Mouse (Mus musculus) urinary bladder, adult 2 months (tissue): Measurements from ENCODE around the gene Hbb-bt. TPM values are rescaled to one million over a fixed set of nuclear protein-coding genes. Genes with fewer than 3 reads are reported as not detected.
"Not testable (repeated sequence)": the region's sequence is repeated elsewhere in the genome, so short reads cannot be mapped to it uniquely, and the experiment has no call there.

Source experiments
- DNase-seq: peaks from one replicate; pipeline ENCODE4 v3.0.0; 2022; ENCODE audit warnings: low spot score
- polyA plus RNA-seq: library from polyadenylated mRNA; depleted of rRNA; stranded (reverse); fragments of >200 nt; gene quantifications from 2 replicates; pipeline ENCODE4 v1.2.3, GENCODE M21; 2012; rRNA removed

Gene Hbb-bt
- 33.8 and 35.3 TPM in 2 replicates for polyA plus RNA-seq

- no peak for DNase-seq
These were observed at the start of gene Hbb-bt for GRCm38 (mm10) chr7:103813766-103814165. Gene Hbb-bt, minus strand, starts transcription at chr7:103813996.

DNA sequence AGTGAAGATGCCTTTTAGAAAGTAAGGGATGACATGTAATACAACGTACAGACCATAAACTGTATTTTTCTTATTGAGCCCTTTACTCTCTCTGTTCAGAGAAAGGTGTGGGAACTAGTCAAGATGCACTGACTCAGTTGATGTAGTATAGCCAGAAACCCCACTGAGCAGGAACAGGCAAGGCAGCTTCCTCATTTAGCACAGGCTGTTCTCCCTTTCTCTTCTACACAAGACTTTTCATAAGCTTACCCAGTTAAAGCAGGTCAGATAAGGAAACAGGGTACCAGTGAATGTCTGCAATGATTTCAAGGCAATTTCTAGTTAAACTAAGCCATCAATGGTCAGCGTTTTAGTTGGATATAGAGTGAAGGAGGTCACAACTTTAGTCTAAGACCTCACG lies 47.7 kb upstream of the Hbb-bt start:
- DNase-seq: no peak

- DNase-seq: no peak
These were observed 47.1 kb upstream of the Hbb-bt start for GRCm38 (mm10) chr7:103860855-103861254.

- no peak for DNase-seq
These were observed 45.3 kb upstream of the Hbb-bt start for GRCm38 (mm10) chr7:103859076-103859475.

DNA sequence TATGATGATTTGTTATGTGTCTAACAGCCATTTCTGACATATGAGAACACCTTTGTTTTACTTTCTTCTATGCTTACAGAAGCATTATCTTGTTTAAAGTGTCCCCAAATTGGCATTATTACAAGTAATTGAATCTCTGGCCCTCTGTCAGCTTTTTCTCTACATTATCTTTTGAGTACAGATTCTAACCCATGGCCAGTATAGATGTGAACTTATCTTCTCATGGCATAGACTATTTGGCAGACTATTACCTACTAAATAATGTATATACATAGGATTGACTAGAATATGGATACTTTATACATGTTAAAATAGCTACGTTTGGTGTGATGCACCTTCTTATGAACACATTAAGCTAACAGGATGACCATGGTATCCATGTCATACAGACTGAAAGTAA lies 40.9 kb upstream of the Hbb-bt start:
- no peak for DNase-seq

DNA sequence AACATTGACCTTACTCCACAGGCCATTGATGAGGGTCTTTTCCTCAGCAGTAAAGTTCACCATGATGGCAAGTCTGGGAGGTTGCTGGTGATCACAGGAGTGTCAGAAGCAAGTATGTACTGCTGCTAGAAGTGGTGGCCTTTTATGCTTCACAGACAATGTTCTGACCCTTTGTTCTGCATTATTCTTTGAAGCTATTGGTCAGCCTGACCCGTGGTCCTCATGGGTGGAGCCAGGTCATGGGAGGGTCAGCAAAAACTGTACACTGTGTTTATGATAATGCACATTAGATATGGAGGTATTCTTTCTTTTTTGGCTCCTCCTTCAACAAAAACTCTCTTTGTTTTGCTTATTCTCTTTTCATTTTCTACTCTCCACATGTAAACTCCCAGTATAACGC lies 39.3 kb upstream of the Hbb-bt start, which contains the start of gene Hbb-y:
Gene Hbb-y (minus strand): TSS at position 127 of the 400 bp plus-strand sequence.
- no peak for DNase-seq

DNA sequence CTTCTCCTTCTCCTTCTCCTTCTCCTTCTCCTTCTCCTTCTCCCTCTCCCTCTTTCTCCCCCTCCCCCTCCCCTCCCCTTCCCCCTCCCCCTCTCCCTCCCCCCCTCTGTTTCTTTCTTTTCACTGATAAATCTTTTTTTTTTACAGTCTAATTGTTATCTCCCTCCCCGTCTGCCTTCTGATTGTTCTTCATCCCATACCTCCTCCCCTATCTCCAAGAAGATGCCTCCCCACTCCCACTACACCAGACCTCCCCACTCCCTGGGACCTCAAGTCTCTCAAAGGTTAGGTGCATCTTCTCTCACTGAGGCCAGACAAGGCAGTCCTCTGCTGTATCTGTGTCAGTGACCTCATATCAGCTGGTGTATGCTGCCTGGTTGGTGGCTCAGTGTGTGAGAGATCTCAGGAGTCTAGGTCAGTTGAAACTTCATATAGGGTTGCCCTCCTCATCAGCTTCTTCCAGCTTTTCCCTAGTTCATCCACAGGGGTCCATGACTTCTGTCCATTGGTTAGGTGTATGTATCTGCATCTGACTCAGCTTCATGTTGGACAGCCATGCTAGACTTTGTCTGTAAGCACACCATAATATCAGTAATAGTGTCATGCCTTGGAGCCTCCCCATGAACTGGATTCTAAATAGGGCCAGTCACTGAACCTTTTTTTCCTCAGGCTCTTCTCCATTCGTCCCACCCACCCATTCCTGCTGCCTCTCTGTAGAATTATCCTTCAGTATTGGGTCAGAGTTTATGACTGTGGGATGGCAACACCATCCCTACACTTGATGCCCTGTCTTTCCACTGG lies 30.9 kb upstream of the Hbb-bt start:
- no peak for DNase-seq

DNA sequence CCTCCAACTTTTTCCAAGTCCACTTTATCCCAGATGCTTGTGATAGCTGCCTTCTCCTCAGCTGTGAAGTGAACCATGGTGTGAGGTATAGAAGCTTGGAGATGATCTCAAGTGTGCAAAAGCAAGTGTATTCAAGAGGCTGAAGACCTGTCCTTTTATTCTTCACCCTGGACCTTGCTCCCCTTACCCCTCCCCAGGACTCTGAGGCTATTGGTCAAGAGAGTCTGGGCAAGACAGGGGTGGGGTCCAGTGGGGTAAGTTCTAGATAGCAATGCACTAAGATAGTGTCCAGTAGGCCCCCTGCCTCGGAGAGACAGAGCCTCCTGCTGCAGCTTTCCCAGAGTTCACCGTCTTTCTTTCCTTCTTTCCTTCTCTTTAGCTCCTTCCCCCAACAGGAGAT lies 29.2 kb upstream of the Hbb-bt start, which contains the start of gene Hbb-bh1:
Gene Hbb-bh1 (minus strand): TSS at position 131 of the 400 bp plus-strand sequence.
- DNase-seq: no peak

- DNase-seq: no peak
These were observed 26.5 kb upstream of the Hbb-bt start, which contains the start of gene Hbb-bh2 for GRCm38 (mm10) chr7:103840268-103840667. Gene Hbb-bh2, minus strand, starts transcription at chr7:103840520.

GRCm38 (mm10) chr7:103827808-103828207 lies 14.0 kb upstream of the Hbb-bt start, which contains the start of gene Hbb-bs:
Gene Hbb-bs, minus strand, starts transcription at chr7:103828096.
- no peak for DNase-seq

DNA sequence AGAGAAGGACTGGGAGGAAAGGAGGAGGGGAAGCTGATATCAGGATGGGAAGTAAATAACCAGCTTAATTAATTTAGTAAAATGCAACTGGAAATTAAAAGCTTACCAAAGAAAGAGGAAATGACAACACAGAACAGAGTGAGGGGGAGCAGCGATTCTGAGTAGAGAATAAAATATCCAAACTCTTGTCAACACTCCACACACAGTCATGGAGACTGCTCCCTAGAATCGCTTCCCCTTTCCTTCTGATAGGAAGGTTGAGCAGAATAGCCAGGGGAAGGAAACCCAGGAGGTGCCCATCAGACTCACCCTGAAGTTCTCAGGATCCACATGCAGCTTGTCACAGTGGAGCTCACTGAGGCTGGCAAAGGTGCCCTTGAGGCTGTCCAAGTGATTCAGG lies 13.3 kb upstream of the Hbb-bt start:
- not testable (repeated sequence) for DNase-seq

- DNase-seq: no peak
These were observed 12.6 kb upstream of the Hbb-bt start for GRCm38 (mm10) chr7:103826255-103826887.

DNA sequence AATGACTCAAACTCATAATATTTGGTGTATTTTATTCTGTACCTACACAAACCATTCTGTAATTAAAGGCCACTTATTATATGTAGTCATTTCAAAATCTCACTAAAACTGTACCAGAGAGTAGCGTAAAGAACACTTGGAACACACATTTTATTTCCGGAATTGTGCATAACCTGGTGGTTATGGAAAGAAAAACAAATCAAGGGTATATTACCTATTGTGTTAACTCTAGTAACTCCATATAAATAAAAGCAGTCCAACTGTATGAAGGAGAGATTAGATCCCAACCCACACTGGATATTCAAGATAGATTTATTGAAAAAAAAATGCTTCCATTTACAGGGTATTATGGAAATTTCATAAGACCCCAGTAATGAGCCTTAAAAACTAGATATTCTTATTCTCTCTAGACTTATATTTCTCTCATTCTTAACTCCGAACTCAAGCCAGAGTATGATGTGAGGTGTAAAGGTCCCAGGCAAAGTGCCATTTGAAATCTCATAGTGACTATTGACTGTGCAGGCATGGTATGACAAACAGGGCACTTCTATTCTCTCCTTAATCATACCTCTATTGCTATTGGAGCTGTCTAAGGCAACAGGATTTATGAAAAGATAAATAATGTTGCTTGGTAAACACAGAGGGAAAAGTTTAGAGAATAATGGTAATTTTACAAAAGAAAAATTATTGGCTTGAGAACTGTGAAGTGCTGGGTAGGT lies 11.9 kb upstream of the Hbb-bt start:
- DNase-seq: no peak

- no peak for DNase-seq
These were observed 10.8 kb upstream of the Hbb-bt start for GRCm38 (mm10) chr7:103824597-103824996.

GRCm38 (mm10) chr7:103815085-103815484 lies 1.3 kb upstream of the Hbb-bt start:
- DNase-seq: not testable (repeated sequence)

DNA sequence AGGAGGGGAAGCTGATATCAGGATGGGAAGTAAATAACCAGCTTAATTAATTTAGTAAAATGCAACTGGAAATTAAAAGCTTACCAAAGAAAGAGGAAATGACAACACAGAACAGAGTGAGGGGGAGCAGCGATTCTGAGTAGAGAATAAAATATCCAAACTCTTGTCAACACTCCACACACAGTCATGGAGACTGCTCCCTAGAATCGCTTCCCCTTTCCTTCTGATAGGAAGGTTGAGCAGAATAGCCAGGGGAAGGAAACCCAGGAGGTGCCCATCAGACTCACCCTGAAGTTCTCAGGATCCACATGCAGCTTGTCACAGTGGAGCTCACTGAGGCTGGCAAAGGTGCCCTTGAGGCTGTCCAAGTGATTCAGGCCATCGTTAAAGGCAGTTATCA lies 644 bp downstream of the Hbb-bt start:
- not testable (repeated sequence) for DNase-seq

DNA sequence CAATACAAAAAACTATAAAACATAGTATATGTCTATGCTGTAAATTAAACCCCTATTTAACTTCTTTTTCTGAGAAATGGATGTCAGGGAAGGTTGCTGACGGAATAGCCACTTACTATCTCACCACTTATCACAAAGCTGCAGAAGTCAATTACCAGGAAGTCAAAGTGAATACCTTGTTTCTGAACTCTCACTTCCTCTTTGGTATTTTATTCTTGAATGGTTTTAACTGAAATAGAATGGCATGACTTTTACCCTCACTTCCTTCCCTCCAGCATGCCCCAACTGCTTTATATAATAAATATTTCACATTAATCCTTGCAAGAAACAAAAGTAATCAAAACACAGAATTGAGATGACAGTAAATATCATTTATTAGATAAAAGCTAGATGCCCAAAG lies 1.6 kb downstream of the Hbb-bt start:
- DNase-seq: no peak

DNA sequence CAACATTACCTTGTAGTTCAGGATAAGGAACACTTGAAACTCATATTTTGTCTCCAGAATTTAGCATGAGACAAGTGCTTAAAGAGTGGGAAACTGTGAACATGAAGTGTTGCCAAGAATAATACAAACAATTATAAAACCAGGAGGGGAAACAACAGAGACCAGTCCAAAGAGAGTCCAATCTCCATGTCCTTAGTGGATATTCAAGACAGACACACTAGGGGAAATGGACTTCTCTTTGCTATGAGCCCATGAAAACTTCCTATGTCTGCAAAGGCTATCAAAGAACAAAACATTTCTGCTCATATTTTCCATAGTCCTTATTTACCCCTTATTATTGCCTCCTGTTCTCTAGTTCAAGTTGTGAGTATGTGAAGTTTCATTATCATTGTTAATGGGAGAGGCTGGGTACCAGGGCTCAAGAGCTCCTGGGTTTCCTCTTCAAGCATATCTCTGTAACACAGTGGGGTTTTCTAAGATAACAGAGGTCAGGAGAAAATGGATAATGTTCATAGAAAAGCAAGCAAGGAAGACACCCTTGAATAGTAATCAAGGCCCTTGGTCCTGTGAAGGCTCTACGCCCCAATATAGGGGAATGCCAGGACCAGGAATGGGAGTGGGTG lies 2.5 kb downstream of the Hbb-bt start:
- no peak for DNase-seq

DNA sequence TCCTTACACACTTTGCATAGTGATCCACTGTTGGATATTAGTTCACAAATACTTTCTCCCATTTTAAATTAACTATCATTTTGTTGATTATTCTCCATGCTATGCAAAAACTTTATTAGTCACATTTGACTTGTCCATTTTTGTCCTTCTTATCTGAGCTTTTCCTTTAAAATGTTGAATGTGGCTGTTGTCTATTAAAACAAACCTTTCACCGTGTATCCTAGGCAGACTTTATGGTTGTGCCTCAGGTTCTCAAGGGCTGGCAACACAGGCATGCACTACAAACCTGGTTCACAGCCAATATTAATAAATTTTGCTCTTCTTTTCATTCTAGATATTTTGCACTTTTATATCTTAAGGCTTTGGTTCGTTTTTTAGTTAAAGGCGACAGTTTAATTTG lies 3.0 kb downstream of the Hbb-bt start:
- no peak for DNase-seq

DNA sequence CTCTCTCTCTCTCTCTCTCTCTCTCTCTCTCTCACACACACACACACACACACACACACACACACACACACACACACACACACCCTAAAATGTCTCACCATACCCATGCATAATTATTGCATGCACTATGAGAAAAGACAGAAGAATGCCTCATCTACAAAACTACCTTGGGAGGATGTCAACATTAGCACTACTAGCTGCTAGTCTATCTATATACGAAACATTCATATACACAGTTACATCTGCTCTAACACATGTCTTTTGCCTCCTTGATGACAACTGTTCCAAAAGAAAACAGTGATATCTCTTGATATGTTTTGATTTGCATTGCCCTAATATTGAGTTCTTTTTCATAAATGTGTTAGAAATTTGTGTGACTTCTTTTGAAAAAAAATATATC lies 3.5 kb downstream of the Hbb-bt start:
- DNase-seq: no peak

- DNase-seq: no peak
These were observed 4.0 kb downstream of the Hbb-bt start for GRCm38 (mm10) chr7:103809801-103810155.
